Mouse (Mus musculus) liver, adult 2 months (tissue): ENCODE data around the gene Exoc3l4.

Source experiments
- CTCF ChIP-seq: fragments of 200-500 bp; IDR thresholded peaks from 2 replicates; pipeline ENCODE4 v1.5.1; 2011; ENCODE audit warnings: low read depth, low read length, control low read depth
- POLR2A ChIP-seq: fragments of 200-500 bp; IDR thresholded peaks from 2 replicates; pipeline ENCODE4 v1.6.1; 2011; ENCODE audit warnings: low read length, control low read depth; ENCODE audit not compliant: insufficient read depth; ENCODE audit errors: extremely low read depth

GRCm38 (mm10) chr12:111434745-111435327, 18.0 kb downstream of the Exoc3l4 start:
- no peak for TF ChIP-seq CTCF
- no peak for TF ChIP-seq POLR2A
